Mouse (Mus musculus) megakaryocyte progenitor cell, adult 5-6 weeks (primary cell): ENCODE measurements around the gene Hoxb4. TPM values are rescaled to one million over a fixed set of nuclear protein-coding genes. Genes with fewer than 3 reads are reported as not detected.

Experiments used
- total RNA-seq, 2 experiments: library from RNA; stranded (forward) in 1 of 2; stranded (reverse) in 1 of 2; fragments of 157-497, 149-512 nt in 1 of 2; fragments of 200-1000 nt in 1 of 2; gene quantifications; 2 replicates each; pipeline versions ENCODE4 v1.2.3 to v1.2.4; 2015 to 2017

The Hoxb4 gene
- total RNA-seq, 2 experiments from 2014 or later = 1.5 to 2.7 TPM

Other genes starting within 250 kb of the Hoxb4 start
- 577 and 669 TPM in 2 replicates for gene Atp5g1, start 242.6 kb upstream of the Hoxb4 start, total RNA-seq (2015)
- 72.0 and 102 TPM in 2 replicates for gene Atp5g1, start 242.6 kb upstream of the Hoxb4 start, total RNA-seq (2017)
- not detected in 2 replicates for gene Calcoco2, start 206.3 kb upstream of the Hoxb4 start, total RNA-seq (2015)
- gene Calcoco2, start 206.3 kb upstream of the Hoxb4 start, total RNA-seq (2017) = not detected in 2 replicates
- gene Ttll6, start 184.5 kb upstream of the Hoxb4 start, total RNA-seq (2015) = not detected in 2 replicates
- gene Ttll6, start 184.5 kb upstream of the Hoxb4 start, total RNA-seq (2017) = not detected in 2 replicates
- gene Hoxb13, start 124.0 kb upstream of the Hoxb4 start, total RNA-seq (2015) = not detected in 2 replicates
- gene Hoxb13, start 124.0 kb upstream of the Hoxb4 start, total RNA-seq (2017) = not detected in 2 replicates
- not detected in 2 replicates for gene Hoxb9, start 46.8 kb upstream of the Hoxb4 start, total RNA-seq (2015)
- gene Hoxb9, start 46.8 kb upstream of the Hoxb4 start, total RNA-seq (2017) = not detected in 2 replicates
- not detected in 2 replicates for gene Hoxb8, start 36.4 kb upstream of the Hoxb4 start, total RNA-seq (2015)
- not detected in 2 replicates for gene Hoxb8, start 36.4 kb upstream of the Hoxb4 start, total RNA-seq (2017)
- gene Hoxb7, start 31.6 kb upstream of the Hoxb4 start, total RNA-seq (2015) = not detected in 2 replicates
- not detected in 2 replicates for gene Hoxb7, start 31.6 kb upstream of the Hoxb4 start, total RNA-seq (2017)
- gene Hoxb6, start 25.8 kb upstream of the Hoxb4 start, total RNA-seq (2015) = not detected in 2 replicates
- 0.30 TPM in 1 of 2 replicates, not detected in the other for gene Hoxb6, start 25.8 kb upstream of the Hoxb4 start, total RNA-seq (2017)
- gene Hoxb5, start 14.9 kb upstream of the Hoxb4 start, total RNA-seq (2015) = 0.07 and 0.44 TPM in 2 replicates
- gene Hoxb5, start 14.9 kb upstream of the Hoxb4 start, total RNA-seq (2017) = 0.14 TPM in 1 of 2 replicates, not detected in the other
- gene Hoxb3, start 5.1 kb downstream of the Hoxb4 start, total RNA-seq (2015) = 1.2 and 1.6 TPM in 2 replicates
- gene Hoxb3, start 5.1 kb downstream of the Hoxb4 start, total RNA-seq (2017) = 0.83 and 1.3 TPM in 2 replicates
- gene Hoxb2, start 32.3 kb downstream of the Hoxb4 start, total RNA-seq (2015) = 0.07 and 0.49 TPM in 2 replicates
- 0.12 and 0.14 TPM in 2 replicates for gene Hoxb2, start 32.3 kb downstream of the Hoxb4 start, total RNA-seq (2017)
- gene Hoxb1, start 47.5 kb downstream of the Hoxb4 start, total RNA-seq (2015) = not detected in 2 replicates
- not detected in 2 replicates for gene Hoxb1, start 47.5 kb downstream of the Hoxb4 start, total RNA-seq (2017)
- gene Skap1, start 146.3 kb downstream of the Hoxb4 start, total RNA-seq (2015) = 0.32 TPM in 1 of 2 replicates, not detected in the other
- 0.46 TPM in 1 of 2 replicates, not detected in the other for gene Skap1, start 146.3 kb downstream of the Hoxb4 start, total RNA-seq (2017)